Mouse (Mus musculus): ENCODE results near the gene Hist1h1c. TPM values are rescaled to one million over a fixed set of nuclear protein-coding genes. Genes with fewer than 3 reads are reported as not detected.

Gene Hist1h1c
- total RNA-seq, 1 experiment = 496 TPM

- H3K9me3 ChIP-seq (ENCODE audit: control insufficient read depth, insufficient read depth, low read depth, low read length) = no peaks in the 10 kb centered on the region
- no peak overlapping the region for H3K27ac ChIP-seq (ENCODE audit: insufficient read depth, low read depth, low read length, poor library complexity, severe bottlenecking)
- no peak for DNase-seq (ENCODE audit: low read depth, low spot score)
- no peak overlapping the region; a peak in 1 of 4 replicates for H3K4me3 ChIP-seq (ENCODE audit: insufficient read depth in 1 of 2, low read depth in 1 of 2, low read length in 2 of 2, poor library complexity in 1 of 2, severe bottlenecking in 1 of 2)
- in situ Hi-C loops (cut with MboI; ENCODE audit: low sequenced_read_pairs in 2 of 2, unreplicated experiment in 2 of 2) = loop anchor here in 1 of 2 experiments (25.0 kb wide), 1 partner anchor 533 kb away; no protein-coding TSS in a partner anchor
- TF ChIP-seq CHD2 (IDR thresholded peaks at IDR 0.05; ENCODE audit: low read depth, low read length) (no peak), ZNF384 (IDR thresholded peaks at IDR 0.05; ENCODE audit: low read depth, low read length) (no peak), HCFC1 (IDR thresholded peaks at IDR 0.05; ENCODE audit: borderline replicate concordance, insufficient read depth, low read length) (no peak), MAFK (IDR thresholded peaks at IDR 0.05; ENCODE audit: insufficient read depth, low read depth, low read length) (no peak), ZC3H11A (IDR thresholded peaks at IDR 0.05; ENCODE audit: borderline replicate concordance, low read depth, low read length) (no peak)
- no peaks in the 10 kb centered on the region for H3K36me3 ChIP-seq (ENCODE audit: control insufficient read depth, insufficient read depth, low read length, poor library complexity, severe bottlenecking)
- no peaks in the 10 kb centered on the region for H3K4me1 ChIP-seq (ENCODE audit: control insufficient read depth in 2 of 2, insufficient read depth in 2 of 2, low read length in 2 of 2, poor library complexity in 1 of 2)
- H3K9ac ChIP-seq (ENCODE audit: insufficient read depth, low read depth, low read length, poor library complexity, severe bottlenecking) = no peak overlapping the region
These were observed 40.4 kb downstream of the Hist1h1c start for GRCm38 (mm10) chr13:23779025-23779424.

Other genes with a start within 250 kb of the Hist1h1c start
- gene Btn2a2, start 250.0 kb upstream of the Hist1h1c start, total RNA-seq (2012; rRNA removed) = 0.95 and 1.5 TPM in 2 replicates
- 2,382 and 2,804 TPM in 2 replicates for gene Hist1h4h, start 207.8 kb upstream of the Hist1h1c start, total RNA-seq (2012; rRNA removed)
- gene Hist1h2af, start 204.9 kb upstream of the Hist1h1c start, total RNA-seq (2012; rRNA removed) = 1,402 and 1,887 TPM in 2 replicates
- gene Hist1h3g, start 203.4 kb upstream of the Hist1h1c start, total RNA-seq (2012; rRNA removed) = 436 and 621 TPM in 2 replicates
- 98.5 and 146 TPM in 2 replicates for gene Hist1h2bh, start 195.4 kb upstream of the Hist1h1c start, total RNA-seq (2012; rRNA removed)
- gene Hist1h3f, start 194.8 kb upstream of the Hist1h1c start, total RNA-seq (2012; rRNA removed) = 245 and 289 TPM in 2 replicates
- 1,886 and 2,172 TPM in 2 replicates for gene Hist1h4f, start 187.2 kb upstream of the Hist1h1c start, total RNA-seq (2012; rRNA removed)
- 68.4 and 97.6 TPM in 2 replicates for gene Hist1h1d, start 185.5 kb upstream of the Hist1h1c start, total RNA-seq (2012; rRNA removed)
- 792 and 864 TPM in 2 replicates for gene Hist1h3e, start 176.4 kb upstream of the Hist1h1c start, total RNA-seq (2012; rRNA removed)
- gene Hist1h2ae, start 167.6 kb upstream of the Hist1h1c start, total RNA-seq (2012; rRNA removed) = 587 and 755 TPM in 2 replicates
- 1,383 and 2,074 TPM in 2 replicates for gene Hist1h2bg, start 167.4 kb upstream of the Hist1h1c start, total RNA-seq (2012; rRNA removed)
- gene Hist1h2bf, start 164.6 kb upstream of the Hist1h1c start, total RNA-seq (2012; rRNA removed) = 677 and 970 TPM in 2 replicates
- 1,000 and 1,148 TPM in 2 replicates for gene Hist1h2ad, start 164.4 kb upstream of the Hist1h1c start, total RNA-seq (2012; rRNA removed)
- 80.2 and 103 TPM in 2 replicates for gene Hist1h3d, start 163.0 kb upstream of the Hist1h1c start, total RNA-seq (2012; rRNA removed)
- 713 and 869 TPM in 2 replicates for gene Hist1h4d, start 157.2 kb upstream of the Hist1h1c start, total RNA-seq (2012; rRNA removed)
- 119 and 195 TPM in 2 replicates for gene Hist1h2be, start 117.7 kb upstream of the Hist1h1c start, total RNA-seq (2012; rRNA removed)
- 131 and 207 TPM in 2 replicates for gene Hist1h1e, start 116.2 kb upstream of the Hist1h1c start, total RNA-seq (2012; rRNA removed)
- gene Hist1h2ac, start 54.9 kb upstream of the Hist1h1c start, total RNA-seq (2012; rRNA removed) = 112 and 141 TPM in 2 replicates
- 355 and 545 TPM in 2 replicates for gene Hist1h2bc, start 54.6 kb upstream of the Hist1h1c start, total RNA-seq (2012; rRNA removed)
- gene Hist1h1t, start 43.0 kb upstream of the Hist1h1c start, total RNA-seq (2012; rRNA removed) = 7.7 and 13.3 TPM in 2 replicates
- 326 and 496 TPM in 2 replicates for gene Hist1h4c, start 40.4 kb upstream of the Hist1h1c start, total RNA-seq (2012; rRNA removed)
- gene Hfe, start 28.0 kb upstream of the Hist1h1c start, total RNA-seq (2012; rRNA removed) = 1.1 and 1.5 TPM in 2 replicates
- gene Hist1h3c, start 6.8 kb downstream of the Hist1h1c start, total RNA-seq (2012; rRNA removed) = 970 and 1,161 TPM in 2 replicates
- gene Hist1h2bb, start 7.9 kb downstream of the Hist1h1c start, total RNA-seq (2012; rRNA removed) = 1,224 and 1,736 TPM in 2 replicates
- gene Hist1h2ab, start 12.3 kb downstream of the Hist1h1c start, total RNA-seq (2012; rRNA removed) = 2,399 and 2,956 TPM in 2 replicates
- gene Hist1h3b, start 13.5 kb downstream of the Hist1h1c start, total RNA-seq (2012; rRNA removed) = 667 and 954 TPM in 2 replicates
- 1,054 and 1,339 TPM in 2 replicates for gene Hist1h4b, start 18.2 kb downstream of the Hist1h1c start, total RNA-seq (2012; rRNA removed)
- 1,331 and 1,744 TPM in 2 replicates for gene Hist1h4a, start 22.4 kb downstream of the Hist1h1c start, total RNA-seq (2012; rRNA removed)
- 470 and 728 TPM in 2 replicates for gene Hist1h3a, start 23.6 kb downstream of the Hist1h1c start, total RNA-seq (2012; rRNA removed)
- gene Hist1h1a, start 24.9 kb downstream of the Hist1h1c start, total RNA-seq (2012; rRNA removed) = 1,149 and 1,468 TPM in 2 replicates
- 0.21 and 0.40 TPM in 2 replicates for gene Trim38, start 31.1 kb downstream of the Hist1h1c start, total RNA-seq (2012; rRNA removed)
- not detected in 2 replicates for gene Slc17a2, start 68.2 kb downstream of the Hist1h1c start, total RNA-seq (2012; rRNA removed)
- gene Slc17a3, start 100.6 kb downstream of the Hist1h1c start, total RNA-seq (2012; rRNA removed) = not detected in 2 replicates
- gene Slc17a1, start 128.9 kb downstream of the Hist1h1c start, total RNA-seq (2012; rRNA removed) = not detected in 2 replicates
- not detected in 2 replicates for gene Slc17a4, start 176.2 kb downstream of the Hist1h1c start, total RNA-seq (2012; rRNA removed)
- gene Hist1h2ba, start 195.3 kb downstream of the Hist1h1c start, total RNA-seq (2012; rRNA removed) = 37.2 and 67.4 TPM in 2 replicates
- gene Hist1h2aa, start 195.7 kb downstream of the Hist1h1c start, total RNA-seq (2012; rRNA removed) = 140 and 167 TPM in 2 replicates